Mouse (Mus musculus) heart, postnatal 14 days (tissue): ENCODE data around the gene Ccnk. TPM values are rescaled to one million over a fixed set of nuclear protein-coding genes. Genes with fewer than 3 reads are reported as not detected.
A peak's percentile ranks its signal among the peaks of the same experiment; 100 is the strongest.

ENCODE experiments used
- DNase-seq, 2 experiments: peaks; one replicate each; pipeline ENCODE4 v3.0.0; 2021 to 2022
- intact Hi-C: fragments of 180-260 bp; cut with DNase I; formaldehyde crosslinking; loops from one replicate; pipeline ENCODE4 v1.15.1; 2025
- total RNA-seq, 2 experiments: library from RNA; stranded (reverse); gene quantifications; 2 replicates each; pipeline ENCODE4 v1.2.3; 2021

Gene Ccnk
- total RNA-seq, 2 experiments from 2014 or later: 27.6 to 28.0 TPM

GRCm38 (mm10) chr12:108239441-108239840 is 60.1 kb downstream of the Ccnk start:
- peak; percentile 52 to 72 for DNase-seq
- intact Hi-C loops: loop anchor here (5.0 kb wide), 1 partner anchor 33 kb away; no protein-coding TSS in a partner anchor

DNA sequence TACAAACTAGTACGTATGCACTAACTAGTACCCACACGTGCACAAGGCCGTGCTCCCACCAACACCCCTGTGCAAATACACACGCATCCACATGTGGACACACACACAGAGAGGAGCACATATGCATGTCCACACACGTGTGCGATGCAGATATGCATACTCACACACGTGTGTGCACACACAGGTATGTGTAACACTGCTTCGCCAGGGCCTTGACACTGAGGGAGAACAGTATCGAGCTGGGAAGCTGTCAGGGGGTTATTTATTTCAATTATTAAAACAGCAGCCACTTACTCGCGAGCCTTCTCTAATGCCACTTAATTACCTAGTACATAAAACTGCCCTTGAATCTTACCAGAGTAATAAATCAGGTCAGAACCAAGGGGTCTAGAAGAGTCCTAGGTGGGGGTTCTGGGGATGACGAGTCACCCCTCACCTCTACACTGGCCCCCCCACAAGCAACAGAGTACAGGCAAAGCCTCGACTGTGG is 61.1 kb downstream of the Ccnk start:
- DNase-seq: no peak

GRCm38 (mm10) chr12:108240953-108241588 is 61.7 kb downstream of the Ccnk start:
- intact Hi-C loops: no loop called here
- no peak for DNase-seq

More for the DNA sequence above, 61.1 kb downstream of the Ccnk start:
- intact Hi-C loops: no loop called here

GRCm38 (mm10) chr12:108241626-108242025 is 62.2 kb downstream of the Ccnk start:
- intact Hi-C loops: no loop called here
- DNase-seq: no peak

GRCm38 (mm10) chr12:108242243-108242745 is 62.9 kb downstream of the Ccnk start:
- no peak for DNase-seq
- intact Hi-C loops: no loop called here

- intact Hi-C loops: no loop called here
- peak; percentile 79 to 84 for DNase-seq
Measured at GRCm38 (mm10) chr12:108244778-108245177, 65.4 kb downstream of the Ccnk start.

GRCm38 (mm10) chr12:108245579-108245978 is 66.2 kb downstream of the Ccnk start:
- intact Hi-C loops: no loop called here
- DNase-seq: no peak

- intact Hi-C loops: no loop called here
- DNase-seq: no peak
Measured at GRCm38 (mm10) chr12:108246759-108247500, 67.6 kb downstream of the Ccnk start.

DNA sequence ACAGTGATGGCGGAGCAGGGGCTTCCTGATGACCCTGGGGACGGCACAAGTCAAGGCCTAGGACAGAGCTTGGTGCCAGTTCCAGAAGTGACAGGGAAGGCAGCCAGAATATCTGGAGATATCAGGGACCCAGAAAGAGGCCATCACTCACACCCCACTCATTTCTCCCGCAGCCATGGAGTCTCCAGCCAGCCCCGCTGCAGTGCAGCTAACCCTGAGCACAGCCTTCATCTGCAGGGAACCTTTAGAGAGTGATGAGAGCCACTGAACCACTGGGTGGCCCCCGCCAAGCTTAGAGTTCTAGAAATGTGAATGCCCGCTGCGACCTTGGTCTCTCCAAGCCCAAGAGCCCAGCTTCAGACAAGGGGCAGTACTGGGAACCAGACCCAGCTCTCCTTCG is 69.6 kb downstream of the Ccnk start:
- DNase-seq: no peak
- intact Hi-C loops: loop anchor here (2.0 kb wide), 1 partner anchor 20 kb away; no protein-coding TSS in a partner anchor

DNA sequence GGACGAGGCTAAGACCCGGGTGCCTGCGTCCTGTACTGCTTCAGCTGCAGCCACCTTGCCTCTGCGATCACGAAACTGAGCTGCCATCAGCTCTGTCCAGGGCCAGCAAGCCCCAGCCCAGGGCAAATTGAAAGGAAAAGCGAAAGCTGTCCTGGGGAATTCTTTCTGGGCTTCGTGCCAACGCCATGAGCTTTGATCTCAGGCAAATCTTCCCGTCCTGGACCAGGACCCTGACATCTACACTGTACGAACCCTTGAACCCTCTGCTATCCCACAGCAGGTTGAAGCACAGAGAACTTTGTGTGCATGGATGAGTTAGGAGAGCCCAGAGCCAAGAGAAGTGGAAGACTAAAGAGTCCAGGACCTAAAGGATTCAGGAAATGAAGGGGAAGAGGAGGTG is 70.1 kb downstream of the Ccnk start:
- DNase-seq: peak; percentile 65 to 76
- intact Hi-C loops: loop anchor here (2.0 kb wide), 1 partner anchor 19 kb away; no protein-coding TSS in a partner anchor

GRCm38 (mm10) chr12:108251034-108251792 is 71.8 kb downstream of the Ccnk start:
- intact Hi-C loops: no loop called here
- DNase-seq: no peak

DNA sequence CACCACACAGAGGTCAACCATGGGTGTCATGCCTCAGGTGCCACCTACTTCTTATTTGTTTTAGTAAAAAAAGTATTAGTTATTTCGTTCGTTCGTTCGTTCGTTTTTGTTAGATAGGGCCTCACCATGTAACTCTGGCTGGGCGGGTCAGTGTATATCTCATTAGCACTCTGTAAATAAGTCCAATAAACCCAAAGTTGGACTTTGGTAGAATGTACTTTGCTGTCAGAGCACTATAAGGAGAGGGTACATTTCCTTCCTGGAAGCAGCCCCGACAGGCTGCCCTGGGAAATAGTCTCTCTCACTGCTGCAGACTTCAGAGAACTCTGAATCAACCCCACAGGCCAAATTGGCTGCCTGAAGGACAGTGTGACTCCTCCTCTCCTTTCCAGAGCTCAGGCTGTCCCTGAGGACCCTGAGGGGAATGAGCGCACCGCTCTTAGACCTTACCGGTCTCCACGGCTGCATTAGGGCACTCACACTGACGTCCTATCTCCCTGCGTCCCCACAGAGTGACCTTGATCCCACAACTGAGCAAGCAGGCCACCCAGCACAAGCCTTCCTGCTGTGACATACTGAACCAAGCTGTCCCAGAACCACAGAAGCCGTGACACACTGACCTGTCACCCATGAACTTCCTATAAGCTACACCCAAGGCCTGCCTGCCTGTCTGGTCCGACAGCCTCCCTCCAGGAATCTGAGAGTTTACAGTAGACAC is 72.6 kb downstream of the Ccnk start:
- intact Hi-C loops: no loop called here
- DNase-seq: no peak

Other genes starting within 250 kb of the Ccnk start
- gene Bcl11b, start 176.0 kb upstream of the Ccnk start, total RNA-seq: 1 to 10 TPM; 1.2 to 8.6 TPM
- 10 to 100 TPM; 75.6 to 78.4 TPM for gene Setd3, start 265 bp upstream of the Ccnk start, total RNA-seq
- 10 to 100 TPM; 33.2 to 35.2 TPM for gene Ccdc85c, start 95.8 kb downstream of the Ccnk start, total RNA-seq
- gene Hhipl1, start 126.7 kb downstream of the Ccnk start, total RNA-seq: 1 to 10 TPM; 1.7 TPM
- gene Cyp46a1, start 154.8 kb downstream of the Ccnk start, total RNA-seq: 1 to 10 TPM in 1 of 2 experiments, under 1 TPM in 1; 0.54 to 1.7 TPM
- 10 to 100 TPM; 81.7 to 89.8 TPM for gene Eml1, start 191.4 kb downstream of the Ccnk start, total RNA-seq